In genomic region chr16:6485631-6486030, GRCm38 (mm10) we compare ENCODE assay signal across 15 mouse cellular contexts.
A peak's percentile ranks its signal among the peaks of the same experiment; 100 is the strongest.
DNase-seq lines count a peak whose midpoint lies in the region.
"Had no signal": no experiment of that assay in that cellular context is flagged by ENCODE, and none has a peak within 500 bp of the region (broad histone marks: within the 10 kb centered on the region; RNA-seq: fewer than 3 reads in every experiment).

No protein-coding gene starts in this region.

- intact Hi-C loops in gastrocnemius, postnatal 36 days (cut with DNase I), result no loop called here

- DNase-seq in cerebellum, adult 11-12 months, result peak; percentile 55
- DNase-seq in cerebellum, postnatal 4 days (ENCODE audit: low spot score in 2 of 2), result no peak
- DNase-seq in cerebellum, adult 18-20 months, result peak; percentile 44 to 63
- DNase-seq in cerebellum, adult 9-11 months, result peak; percentile 58
- DNase-seq in cerebellum, postnatal 36 days, result peak; percentile 27 to 30
- DNase-seq in thymus, postnatal 4 days, result no peak
- no peak for DNase-seq in gastrocnemius, postnatal 36 days
- DNase-seq: adrenal gland, postnatal 10 days; adrenal gland, postnatal 36 days; B cell, adult 2 months; gastrocnemius, postnatal 25 days; heart, postnatal 10 days; heart, postnatal 4 days; kidney, adult 18-20 months; kidney, adult 9 months had no signal

Comparison
In these comparisons a context has a peak if more than half of its experiments do, and no peak if none do; other contexts are left out.
1. DNase-seq: peak in cerebellum, adult 11-12 months (single experiment), cerebellum, adult 18-20 months (2 of 2), cerebellum, adult 9-11 months (single experiment) and cerebellum, postnatal 36 days (2 of 2); none in cerebellum, postnatal 4 days (0 of 2), thymus, postnatal 4 days (single experiment) and gastrocnemius, postnatal 36 days (0 of 2).